In the genomic region with DNA sequence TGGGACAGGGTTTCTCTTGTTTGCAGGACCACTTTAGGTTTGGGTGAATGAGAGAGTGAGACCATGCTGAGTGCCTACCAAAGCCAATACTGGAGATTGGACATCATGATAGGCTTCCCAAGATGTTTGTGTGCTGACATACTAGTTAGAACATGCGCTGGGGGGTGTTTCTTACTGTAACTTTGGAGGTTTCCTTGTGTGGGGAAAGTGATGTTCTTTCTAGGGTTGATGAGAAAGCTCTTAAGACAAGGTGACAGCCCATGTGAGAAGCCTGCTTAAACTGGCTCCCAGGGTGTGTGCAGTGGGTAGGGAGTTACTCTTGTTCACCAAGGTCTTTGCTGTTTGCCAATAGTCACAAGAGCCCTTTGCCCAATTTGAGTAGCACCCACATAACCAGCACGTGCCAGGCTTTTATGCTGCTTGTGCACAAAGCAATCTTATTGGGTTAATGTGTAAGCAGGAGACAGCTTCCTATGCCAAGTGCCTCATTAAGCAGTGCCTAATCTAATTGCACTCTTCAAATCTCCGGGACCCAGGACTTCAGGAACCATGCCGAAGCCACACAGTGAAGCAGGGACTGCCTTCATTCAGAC, we compare ENCODE assay signal across 12 mouse cellular contexts. TPM values are rescaled to one million over a fixed set of nuclear protein-coding genes. Genes with fewer than 3 reads are reported as not detected.
DNase-seq lines count a peak whose midpoint lies in the region; ATAC-seq and TF ChIP-seq lines count a peak whose summit lies in the region.
"Had no signal": no experiment of that assay in that cellular context is flagged by ENCODE, and none has a peak within 500 bp of the region (broad histone marks: within the 10 kb centered on the region; RNA-seq: fewer than 3 reads in every experiment).

No protein-coding gene starts in this region.

- H3K27me3 ChIP-seq in heart, embryonic 13.5 days (replicated peaks): no peaks in the 10 kb centered on the region
- no peaks in the 10 kb centered on the region for H3K27me3 ChIP-seq in midbrain, embryonic 11.5 days (ENCODE audit: control insufficient read depth, insufficient read depth, low read length)
- H3K27me3 ChIP-seq in midbrain, postnatal 0 days (ENCODE audit: insufficient read depth, low read length): no peaks in the 10 kb centered on the region
- H3K27me3 ChIP-seq in small intestine, adult 2 months (ENCODE audit: control insufficient read depth, insufficient read depth, low read length): no peaks in the 10 kb centered on the region
- H3K27me3 ChIP-seq in midbrain, embryonic 14.5 days (ENCODE audit: control insufficient read depth, insufficient read depth, low read length): no peaks in the 10 kb centered on the region
- H3K27me3 ChIP-seq: neural tube, embryonic 13.5 days had no signal

- H3K4me3 ChIP-seq in heart, embryonic 13.5 days: no peak overlapping the region
- no peak overlapping the region for H3K4me3 ChIP-seq in midbrain, embryonic 11.5 days (ENCODE audit: low read depth, low read length)
- H3K4me3 ChIP-seq in midbrain, postnatal 0 days (ENCODE audit: low read depth, low read length): no peak overlapping the region
- peak overlapping the region; percentile 33; the same call in 1 of the 2 replicates for H3K4me3 ChIP-seq in small intestine, adult 2 months (ENCODE audit: low read depth, low read length)
- H3K4me3 ChIP-seq in midbrain, embryonic 14.5 days (replicated peaks; ENCODE audit: low read depth, low read length): no peak overlapping the region
- H3K4me3 ChIP-seq: neural tube, embryonic 13.5 days had no signal

- no peak overlapping the region for H3K9ac ChIP-seq in heart, embryonic 13.5 days
- no peak overlapping the region for H3K9ac ChIP-seq in midbrain, embryonic 11.5 days (ENCODE audit: low read length)
- H3K9ac ChIP-seq in midbrain, postnatal 0 days (replicated peaks; ENCODE audit: low read length, poor library complexity, severe bottlenecking): no peak overlapping the region
- H3K9ac ChIP-seq in midbrain, embryonic 14.5 days (replicated peaks; ENCODE audit: low read length): no peak overlapping the region
- H3K9ac ChIP-seq: neural tube, embryonic 13.5 days had no signal

- H3K27ac ChIP-seq in heart, embryonic 13.5 days (replicated peaks): 0 out of 2 replicates have a peak overlapping the region, but pooled peaks have one; percentile 12
- no peak overlapping the region for H3K27ac ChIP-seq in midbrain, embryonic 11.5 days (ENCODE audit: low read depth, low read length)
- H3K27ac ChIP-seq in midbrain, postnatal 0 days (ENCODE audit: low read depth, low read length): no peak overlapping the region
- peak overlapping the region; percentile 90 for H3K27ac ChIP-seq in small intestine, adult 2 months (ENCODE audit: insufficient read depth, low read depth, low read length)
- H3K27ac ChIP-seq in midbrain, embryonic 14.5 days (replicated peaks; ENCODE audit: low read depth, low read length): no peak overlapping the region

- H3K4me1 ChIP-seq in heart, embryonic 13.5 days: peaks cover 84% of the 10 kb centered on the region
- peaks cover 23% of the 10 kb centered on the region for H3K4me1 ChIP-seq in midbrain, embryonic 11.5 days (ENCODE audit: control insufficient read depth, insufficient read depth, low read length)
- H3K4me1 ChIP-seq in midbrain, postnatal 0 days (ENCODE audit: insufficient read depth, low read length): peaks cover 10% of the 10 kb centered on the region; the same call in 1 of the 2 replicates
- H3K4me1 ChIP-seq in small intestine, adult 2 months (ENCODE audit: control insufficient read depth, insufficient read depth, insufficient read length, low read length): peaks cover 37% of the 10 kb centered on the region
- H3K4me1 ChIP-seq in midbrain, embryonic 14.5 days (ENCODE audit: control insufficient read depth, insufficient read depth, low read length): peaks cover 30% of the 10 kb centered on the region

- no peak for ATAC-seq in heart, embryonic 13.5 days (ENCODE audit: extremely low read depth, insufficient number of reproducible peaks, low FRiP score, low TSS enrichment)
- no peak for ATAC-seq in midbrain, embryonic 11.5 days (ENCODE audit: low FRiP score)
- no peak for ATAC-seq in midbrain, postnatal 0 days (ENCODE audit: low FRiP score)
- ATAC-seq in midbrain, embryonic 14.5 days (ENCODE audit: low FRiP score, low TSS enrichment): no peak

- H3K4me2 ChIP-seq in heart, embryonic 13.5 days: no peak overlapping the region
- H3K4me2 ChIP-seq in midbrain, embryonic 11.5 days: no peak overlapping the region
- no peak overlapping the region for H3K4me2 ChIP-seq in midbrain, postnatal 0 days (ENCODE audit: low read depth, low read length, poor library complexity, severe bottlenecking)
- no peak overlapping the region for H3K4me2 ChIP-seq in midbrain, embryonic 14.5 days (ENCODE audit: low read length)
- H3K4me2 ChIP-seq: liver, embryonic 11.5 days; neural tube, embryonic 13.5 days had no signal

- WGBS in heart, embryonic 13.5 days: 70% methylated on average over 4 of the region's 4 CpGs
- WGBS in midbrain, embryonic 11.5 days: 87% methylated on average over 4 of the region's 4 CpGs
- WGBS in midbrain, postnatal 0 days: 79% methylated on average over 4 of the region's 4 CpGs
- 30% methylated on average over 4 of the region's 4 CpGs for WGBS in small intestine, adult 2 months
- WGBS in midbrain, embryonic 14.5 days: 86% methylated on average over 4 of the region's 4 CpGs

- TF ChIP-seq CTCF in midbrain, postnatal 0 days (IDR thresholded peaks at IDR 0.05): no peak
- TF ChIP-seq CTCF in small intestine, adult 2 months (IDR thresholded peaks at IDR 0.05; ENCODE audit: extremely low read depth, insufficient read length, insufficient replicate concordance, low read depth, low read length): no peak

- no peak for TF ChIP-seq POLR2A in small intestine, adult 2 months (IDR thresholded peaks at IDR 0.05; ENCODE audit: low read depth, low read length)

- DNase-seq in heart, postnatal 4 days: no peak
- DNase-seq in midbrain, embryonic 11.5 days (ENCODE audit: low spot score, missing footprints): peak; percentile 71
- no peak for DNase-seq in midbrain, postnatal 0 days (ENCODE audit: low spot score)
- DNase-seq in kidney, adult 8-10 months: peak; percentile 68 to 84
- DNase-seq in neural tube, embryonic 10.5 days (ENCODE audit: extremely low spot score, low spot score): no peak
- DNase-seq in midbrain, embryonic 14.5 days: no peak
- DNase-seq: gastrocnemius, postnatal 36 days; right cerebral cortex, postnatal 14 days had no signal

- H3K36me3 ChIP-seq in heart, embryonic 13.5 days: peaks cover 99% of the 10 kb centered on the region
- H3K36me3 ChIP-seq in midbrain, embryonic 11.5 days (ENCODE audit: control insufficient read depth, insufficient read depth, low read length): peaks cover 38% of the 10 kb centered on the region
- H3K36me3 ChIP-seq in midbrain, postnatal 0 days (ENCODE audit: insufficient read depth, low read length): peaks cover 33% of the 10 kb centered on the region
- H3K36me3 ChIP-seq in small intestine, adult 2 months (ENCODE audit: control insufficient read depth, insufficient read depth, low read length): peaks cover 64% of the 10 kb centered on the region
- H3K36me3 ChIP-seq in midbrain, embryonic 14.5 days (ENCODE audit: control insufficient read depth, insufficient read depth, low read length): peaks cover 82% of the 10 kb centered on the region

- no peaks in the 10 kb centered on the region for H3K9me3 ChIP-seq in heart, embryonic 13.5 days
- H3K9me3 ChIP-seq in midbrain, embryonic 11.5 days (ENCODE audit: control insufficient read depth, low read length): no peaks in the 10 kb centered on the region
- no peaks in the 10 kb centered on the region for H3K9me3 ChIP-seq in midbrain, postnatal 0 days (ENCODE audit: low read length)
- no peaks in the 10 kb centered on the region for H3K9me3 ChIP-seq in midbrain, embryonic 14.5 days (ENCODE audit: control insufficient read depth, low read length)
- H3K9me3 ChIP-seq: neural tube, embryonic 13.5 days had no signal

RNA-seq across cellular contexts. Expression of gene Pkm, which starts 8.6 kb away (rescaled TPM):
- 1,816 and 1,974 TPM in 2 replicates for polyA plus RNA-seq in heart, embryonic 13.5 days (2015; fragmentation: Nextera tagmentation; extraction: Ambion mirVana)
- 1,000 to 10,000 TPM; 1,087 to 1,151 TPM for total RNA-seq in heart, postnatal 4 days (2021)
- polyA plus RNA-seq in midbrain, embryonic 11.5 days (2014; fragmentation: Nextera tagmentation; extraction: Ambion mirVana): 1,888 and 2,059 TPM in 2 replicates
- total RNA-seq in midbrain, postnatal 0 days (2014; rRNA removed): 722 and 739 TPM in 2 replicates
- polyA plus RNA-seq in midbrain, postnatal 0 days (2015; fragmentation: Nextera tagmentation; extraction: Ambion mirVana): 780 and 851 TPM in 2 replicates
- polyA plus RNA-seq in small intestine, adult 2 months (2012; rRNA removed): 513 and 1,082 TPM in 2 replicates
- polyA plus RNA-seq in midbrain, embryonic 14.5 days (2014; fragmentation: Nextera tagmentation; extraction: Ambion mirVana): 836 and 1,041 TPM in 2 replicates

RNA-seq across cellular contexts. Expression of gene Gramd2, which starts 15.2 kb away (rescaled TPM):
- polyA plus RNA-seq in heart, embryonic 13.5 days (2015; fragmentation: Nextera tagmentation; extraction: Ambion mirVana): 0.24 and 0.29 TPM in 2 replicates
- total RNA-seq in heart, postnatal 4 days (2021): under 1 TPM in 1 of 2 experiments, not detected in 1; 0.11 TPM
- polyA plus RNA-seq in midbrain, embryonic 11.5 days (2014; fragmentation: Nextera tagmentation; extraction: Ambion mirVana): 0.15 and 0.18 TPM in 2 replicates
- total RNA-seq in midbrain, postnatal 0 days (2014; rRNA removed): 8.9 and 12.1 TPM in 2 replicates
- polyA plus RNA-seq in midbrain, postnatal 0 days (2015; fragmentation: Nextera tagmentation; extraction: Ambion mirVana): 4.4 and 5.2 TPM in 2 replicates
- polyA plus RNA-seq in small intestine, adult 2 months (2012; rRNA removed): 4.6 and 6.4 TPM in 2 replicates
- polyA plus RNA-seq in midbrain, embryonic 14.5 days (2014; fragmentation: Nextera tagmentation; extraction: Ambion mirVana): 2.8 and 5.2 TPM in 2 replicates

RNA-seq across cellular contexts. Expression of gene Parp6, which starts 47.7 kb away (rescaled TPM):
- 16.6 and 18.1 TPM in 2 replicates for polyA plus RNA-seq in heart, embryonic 13.5 days (2015; fragmentation: Nextera tagmentation; extraction: Ambion mirVana)
- total RNA-seq in heart, postnatal 4 days (2021): 10 to 100 TPM; 16.7 to 17.3 TPM
- 90.8 and 91.7 TPM in 2 replicates for polyA plus RNA-seq in midbrain, embryonic 11.5 days (2014; fragmentation: Nextera tagmentation; extraction: Ambion mirVana)
- total RNA-seq in midbrain, postnatal 0 days (2014; rRNA removed): 136 and 154 TPM in 2 replicates
- 170 and 187 TPM in 2 replicates for polyA plus RNA-seq in midbrain, postnatal 0 days (2015; fragmentation: Nextera tagmentation; extraction: Ambion mirVana)
- 5.7 and 12.1 TPM in 2 replicates for polyA plus RNA-seq in small intestine, adult 2 months (2012; rRNA removed)
- polyA plus RNA-seq in midbrain, embryonic 14.5 days (2014; fragmentation: Nextera tagmentation; extraction: Ambion mirVana): 205 and 226 TPM in 2 replicates

Comparison
In these comparisons a context has a peak if more than half of its experiments do, and no peak if none do; other contexts are left out.
1. DNase-seq: peak in midbrain, embryonic 11.5 days (single experiment) and kidney, adult 8-10 months (2 of 2); none in heart, postnatal 4 days (single experiment), midbrain, postnatal 0 days (single experiment), neural tube, embryonic 10.5 days (single experiment) and midbrain, embryonic 14.5 days (single experiment).
2. H3K27ac ChIP-seq: peak in heart, embryonic 13.5 days (single experiment) and small intestine, adult 2 months (single experiment); none in midbrain, embryonic 11.5 days (single experiment), midbrain, postnatal 0 days (single experiment) and midbrain, embryonic 14.5 days (single experiment).